Mouse (Mus musculus) spleen, adult 18-20 months (tissue): ENCODE measurements at regions not wholly inside any gene's neighbourhood (a gene's known extent, or its start where the extent isn't known, plus 50 kb on each side); places are given as distances from the start of the nearest gene placed in this dataset.
"Not testable (repeated sequence)": the region's sequence is repeated elsewhere in the genome, so short reads cannot be mapped to it uniquely, and the experiment has no call there.

Experiments used
- DNase-seq, 2 experiments: peaks; one replicate each; pipeline ENCODE4 v3.0.0; 2022; ENCODE audit warnings: mixed read lengths in 2 of 2

DNA sequence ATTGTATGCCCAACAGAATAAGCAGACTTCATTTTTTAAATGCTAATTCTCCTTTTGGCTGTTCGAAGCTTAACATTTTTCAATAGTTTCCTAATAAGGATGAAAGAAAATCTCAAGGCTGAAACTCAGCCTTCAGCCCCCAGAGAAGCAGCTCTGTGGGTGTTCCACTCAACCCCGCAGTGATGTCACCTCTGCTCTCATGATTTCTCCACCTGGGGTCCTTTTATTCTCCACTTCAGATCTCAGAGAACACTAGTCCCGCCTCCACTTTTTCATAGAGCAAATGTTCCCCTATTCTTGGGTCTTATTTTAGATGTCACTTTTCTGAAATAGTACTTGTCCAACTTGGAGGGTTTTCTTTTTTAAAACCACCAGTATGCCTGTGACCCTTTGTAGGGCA is 567.3 kb downstream of the Cntn3 start:
- DNase-seq, result no peak

DNA sequence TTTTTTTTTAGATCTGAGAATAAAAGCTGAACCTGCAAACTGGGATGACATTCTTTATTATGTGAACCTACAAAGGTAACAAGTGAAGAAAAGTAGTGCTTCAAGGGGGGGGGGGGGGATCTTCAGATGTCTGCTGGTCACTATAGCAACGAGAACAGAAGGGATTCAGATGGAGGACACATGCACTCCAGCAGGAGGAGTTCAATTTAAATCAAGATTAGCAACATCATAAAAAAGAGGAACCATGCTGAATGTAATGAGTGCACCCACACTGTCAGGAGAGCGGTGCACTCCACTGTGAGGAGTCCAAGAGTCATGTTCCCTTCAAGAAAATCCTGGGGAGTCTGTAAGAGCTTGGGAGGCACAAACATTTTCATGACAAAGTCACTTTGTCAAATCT is 574.7 kb downstream of the Cntn3 start:
- DNase-seq, result no peak

DNA sequence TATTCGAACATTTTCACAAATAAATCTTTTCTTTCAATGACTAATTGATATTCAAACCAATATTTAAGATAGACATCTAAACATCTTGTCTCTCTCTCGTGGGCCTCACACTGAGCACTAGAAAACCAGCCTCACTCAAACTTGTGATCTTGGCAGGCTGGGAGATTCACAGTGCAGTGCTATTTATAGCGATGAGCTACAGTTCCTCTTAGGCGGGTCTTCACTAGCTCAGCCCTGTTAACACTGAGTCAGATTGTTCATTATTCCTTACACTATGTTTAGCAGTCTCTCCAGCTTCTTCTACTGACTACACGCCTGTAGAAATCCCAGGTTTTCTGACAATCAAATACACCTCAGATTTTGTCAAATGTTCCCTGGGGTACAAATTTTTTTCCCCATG is 575.3 kb downstream of the Cntn3 start:
- DNase-seq, result no peak

DNA sequence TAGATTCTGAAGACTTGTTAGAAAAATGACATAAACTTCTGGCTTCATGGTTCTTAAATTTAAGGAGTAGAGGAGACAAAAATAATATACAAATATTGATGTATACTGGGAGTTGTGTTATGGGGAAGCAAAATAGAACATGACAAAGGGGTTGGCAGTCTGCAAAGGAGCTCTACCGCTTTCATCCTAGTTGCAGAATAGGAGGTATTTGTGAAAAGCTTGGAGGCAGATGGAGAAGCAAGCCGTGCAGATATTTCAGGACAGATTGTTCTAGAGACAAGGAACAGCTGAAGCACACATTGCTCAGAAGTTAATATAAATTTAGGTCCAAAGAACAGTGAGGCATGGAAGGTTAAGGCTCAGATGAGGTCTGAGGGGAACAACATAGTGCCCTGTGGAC is 580.1 kb downstream of the Cntn3 start:
- no peak for DNase-seq

DNA sequence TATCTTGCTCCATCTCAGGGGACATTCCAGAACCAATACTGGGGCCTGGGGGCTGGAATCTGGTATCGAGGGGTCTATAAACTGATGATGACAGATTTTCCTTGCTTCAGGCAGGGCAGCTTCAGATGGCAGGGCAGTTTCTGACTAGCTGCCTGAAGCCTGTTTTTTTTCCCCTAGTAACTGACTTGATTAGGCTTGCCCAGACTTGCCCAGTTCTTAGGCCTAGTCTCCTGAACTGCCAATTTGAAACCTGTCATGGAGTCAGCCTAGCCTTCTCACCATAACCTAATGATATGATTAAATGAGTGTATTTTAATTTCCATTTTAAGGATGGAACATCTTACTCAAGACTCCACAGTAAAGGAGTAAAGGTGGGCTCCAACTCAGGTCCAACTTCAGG is 591.2 kb downstream of the Cntn3 start:
- no peak for DNase-seq

DNA sequence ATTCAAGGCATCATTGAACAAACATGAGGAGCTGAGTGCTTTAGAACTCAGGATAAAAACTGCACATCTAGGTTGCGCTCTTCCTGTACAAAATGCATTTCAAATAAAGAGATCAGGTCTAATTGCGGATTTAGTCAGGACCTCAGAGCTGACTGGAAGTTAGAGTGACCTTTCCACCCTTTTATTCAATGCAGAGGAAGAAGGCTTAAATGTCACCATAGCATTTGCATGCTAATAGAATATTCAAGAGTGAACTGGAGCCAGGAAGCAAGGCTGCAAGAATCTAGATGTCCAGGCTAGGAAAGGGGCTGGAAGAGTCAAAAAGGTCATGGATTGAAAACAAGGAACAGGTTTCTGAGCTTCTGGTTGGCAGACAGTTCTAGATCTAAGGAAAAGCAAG is 593.7 kb downstream of the Cntn3 start:
- DNase-seq, result no peak

DNA sequence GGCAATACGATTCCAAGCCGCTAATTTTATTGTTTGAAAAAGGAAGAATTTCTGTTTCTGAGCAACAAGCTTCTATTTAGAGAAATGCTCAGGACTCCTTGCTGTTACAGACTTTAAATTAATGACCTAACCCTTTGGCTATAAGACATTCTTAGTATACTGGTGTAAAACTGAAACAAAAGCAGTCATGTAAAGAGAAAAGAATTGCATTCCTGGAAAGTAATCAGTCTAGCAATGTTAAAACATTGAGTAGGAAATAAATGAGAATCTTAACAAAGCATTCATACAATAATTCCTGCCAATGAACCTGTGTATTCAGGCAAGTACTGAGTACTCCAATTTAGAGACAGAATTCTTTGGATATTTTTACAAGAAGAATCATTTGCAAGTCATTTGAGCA is 587.2 kb upstream of the Pdzrn3 start:
- DNase-seq, result no peak

DNA sequence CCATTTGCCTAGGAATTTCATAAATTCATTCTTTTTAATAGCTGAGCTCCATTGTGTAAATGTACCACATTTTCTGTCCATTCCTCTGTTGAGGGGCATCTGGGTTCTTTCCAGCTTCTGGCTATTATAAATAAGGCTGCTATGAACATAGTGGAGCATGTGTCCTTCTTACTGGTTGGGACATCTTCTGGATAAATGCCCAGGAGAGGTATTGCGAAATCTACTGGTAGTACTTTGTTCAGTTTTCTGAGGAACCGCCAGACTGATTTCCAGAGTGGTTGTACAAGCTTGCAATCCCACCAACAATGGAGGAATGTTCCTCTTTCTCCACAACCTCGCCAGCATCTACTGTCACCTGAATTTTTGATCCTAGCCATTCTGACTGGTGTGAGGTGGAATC is 583.8 kb upstream of the Pdzrn3 start:
- DNase-seq, result not testable (repeated sequence)

DNA sequence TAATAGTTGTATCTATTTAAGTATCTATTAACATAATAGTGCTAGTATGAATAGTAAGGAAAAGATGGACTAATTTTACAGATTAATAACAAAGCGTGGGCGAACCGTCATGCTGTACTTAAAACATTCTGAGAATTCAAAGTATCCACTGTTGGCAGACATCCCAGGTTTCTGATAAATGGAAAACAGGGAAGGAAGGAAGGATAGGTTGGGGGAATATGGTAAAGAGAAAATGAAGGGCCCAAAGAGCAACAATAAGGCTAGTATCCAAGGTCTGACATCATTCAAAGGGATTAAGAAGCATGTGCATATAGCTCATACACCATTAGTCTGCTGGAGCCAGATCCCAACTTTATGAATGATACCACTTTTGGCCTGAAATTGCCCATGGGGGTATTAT is 572.0 kb upstream of the Pdzrn3 start:
- no peak for DNase-seq

DNA sequence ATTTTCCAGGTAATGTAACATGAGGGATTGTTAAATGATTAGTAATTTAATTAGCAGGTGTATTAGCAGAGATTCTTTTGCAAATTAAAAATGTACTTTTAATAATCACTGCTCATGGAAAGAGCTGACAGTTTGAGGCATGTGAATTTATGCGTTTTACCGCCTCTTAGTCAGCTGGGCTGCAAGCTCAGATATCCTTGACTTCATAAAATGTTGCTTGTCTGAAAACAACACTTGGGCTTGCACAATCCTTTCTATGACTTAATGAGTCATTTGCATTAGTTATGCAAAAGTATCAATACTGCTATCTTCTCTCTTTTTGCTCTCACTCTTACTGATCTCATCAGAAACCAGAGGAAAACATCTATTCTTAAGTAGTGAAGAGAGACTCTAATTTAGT is 571.3 kb upstream of the Pdzrn3 start:
- DNase-seq, result no peak

DNA sequence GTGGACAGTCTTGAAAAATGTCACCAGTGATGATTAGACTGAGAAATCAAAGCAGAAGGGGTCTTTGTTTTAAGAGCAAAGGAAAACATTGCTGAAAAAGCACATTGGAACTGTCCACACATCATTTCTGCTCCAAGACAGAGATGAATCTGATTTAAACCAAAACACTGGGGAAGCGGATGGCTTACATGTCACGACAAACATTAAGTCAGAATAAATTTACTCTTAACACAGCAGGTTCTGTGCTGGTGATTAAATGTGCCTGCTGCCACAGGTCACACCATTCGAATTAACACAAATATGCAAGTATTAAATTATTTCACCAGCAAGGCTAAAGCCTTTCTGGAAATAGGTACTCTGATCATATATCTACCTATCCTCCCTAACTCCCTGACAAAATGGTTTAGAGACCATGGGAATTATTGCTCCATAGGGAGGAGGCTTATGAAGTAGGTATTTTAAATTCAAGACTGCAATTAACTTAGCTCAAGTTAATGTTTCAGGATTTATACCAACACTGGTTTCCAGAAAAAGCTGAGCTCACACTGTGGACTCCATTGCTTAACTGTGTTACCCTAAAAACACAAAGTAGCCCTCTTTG is 562.7 kb upstream of the Pdzrn3 start:
- DNase-seq, result no peak

DNA sequence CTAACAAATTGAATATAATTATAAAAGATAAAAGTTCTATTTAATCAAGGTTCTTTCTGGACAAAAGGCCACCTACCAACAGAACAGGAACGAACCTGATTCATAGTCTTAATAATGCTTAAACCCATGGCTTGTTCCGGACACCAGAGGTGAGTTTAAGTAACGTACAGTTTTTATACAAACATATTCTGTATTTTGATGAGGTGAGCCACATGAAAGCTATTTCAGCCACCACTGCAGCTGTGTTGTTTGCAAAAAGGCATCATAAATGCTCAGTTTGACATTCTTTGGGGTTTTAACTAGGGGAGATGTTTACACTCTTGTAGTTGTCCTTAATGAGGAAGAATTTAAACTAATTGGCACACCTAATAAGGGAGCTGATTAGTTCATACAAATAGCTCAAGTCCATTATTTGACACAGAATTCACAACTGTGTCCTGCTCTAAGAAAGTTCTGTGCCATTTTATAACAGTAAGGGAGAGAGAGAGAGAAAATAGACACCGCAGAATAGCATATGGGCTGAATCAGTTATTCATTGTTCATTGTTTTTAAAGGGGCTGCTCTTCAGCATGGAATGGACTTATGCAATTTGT is 560.8 kb upstream of the Pdzrn3 start:
- DNase-seq, result no peak

DNA sequence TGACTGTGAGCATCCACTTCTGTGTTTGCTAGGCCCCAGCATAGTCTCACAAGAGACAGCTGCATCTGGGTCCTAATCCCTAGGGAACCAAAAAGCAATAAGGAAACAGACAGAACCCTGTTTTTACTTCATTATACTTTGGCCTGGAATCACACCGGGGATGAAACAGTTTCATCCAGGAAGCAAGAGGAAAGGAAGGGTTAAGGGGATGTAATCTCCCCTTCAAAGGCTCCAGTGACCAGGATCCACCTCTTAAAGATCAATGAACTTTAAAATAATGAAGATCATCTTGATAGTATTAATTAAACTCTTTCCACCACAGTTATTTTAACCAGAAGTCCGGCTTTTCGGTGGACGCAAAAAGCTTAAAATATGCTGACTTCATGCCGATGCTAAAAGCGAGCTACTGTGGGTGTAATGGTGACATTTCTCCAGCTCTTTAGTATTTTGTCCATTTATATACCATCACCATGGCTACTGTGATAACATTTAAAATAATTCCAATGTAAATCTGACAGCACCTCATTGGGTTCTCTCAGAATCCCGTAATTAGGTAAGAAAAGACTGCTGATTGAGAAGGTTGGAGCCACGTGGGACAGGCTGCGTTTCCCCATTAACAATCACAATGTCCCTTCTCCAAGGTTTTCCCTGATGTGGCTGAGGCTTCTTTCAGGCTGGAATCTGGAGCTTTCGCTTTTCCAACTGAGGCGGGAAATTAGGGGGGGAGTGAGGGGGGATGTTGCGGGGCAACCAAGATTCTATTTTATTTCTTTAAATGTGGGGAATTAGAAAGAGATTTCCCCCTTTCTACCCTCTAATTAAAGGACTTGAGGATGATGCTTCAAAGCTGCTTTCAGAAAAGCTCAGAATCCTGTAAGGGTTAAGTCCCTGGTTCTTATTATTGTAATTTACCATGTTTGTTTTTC is 560.0 kb upstream of the Pdzrn3 start:
- DNase-seq, result no peak

DNA sequence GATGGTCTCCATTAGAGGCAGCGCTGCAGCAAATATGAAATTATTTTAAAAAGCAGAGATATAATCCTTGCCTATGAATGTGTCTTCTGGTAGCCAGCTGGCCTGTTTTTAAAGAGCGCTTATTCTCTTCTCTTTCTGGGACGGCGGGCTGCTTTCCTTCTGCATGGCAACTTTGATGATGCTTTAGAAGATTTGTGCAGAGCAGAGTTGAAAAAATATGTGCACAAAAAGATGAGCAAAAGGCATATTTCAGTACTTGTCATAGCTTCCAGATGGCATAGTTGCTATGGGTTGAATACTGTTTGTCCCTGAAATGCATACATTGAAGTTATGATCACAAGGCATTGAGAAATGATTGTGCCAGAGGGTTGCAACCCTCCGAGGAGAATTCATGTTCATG is 554.1 kb upstream of the Pdzrn3 start:
- no peak for DNase-seq

DNA sequence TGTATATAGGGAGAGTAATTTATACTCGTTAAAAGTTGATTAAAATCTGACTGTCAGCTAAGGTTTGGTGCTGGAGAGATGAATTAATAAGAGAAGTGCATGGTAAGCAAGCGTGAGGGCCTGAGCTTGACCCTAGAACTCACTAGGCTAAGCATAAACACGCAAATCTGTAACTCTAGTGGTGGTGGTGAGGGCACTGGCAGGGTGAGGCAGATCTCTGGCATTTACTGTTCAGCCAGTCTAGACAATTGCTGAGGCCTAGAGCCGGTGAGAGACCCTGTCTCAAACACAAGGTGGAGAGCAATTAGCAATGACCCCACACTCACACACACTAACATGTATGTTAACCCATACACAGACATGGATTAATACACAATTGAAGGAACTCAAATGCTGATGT is 544.0 kb upstream of the Pdzrn3 start:
- no peak for DNase-seq

DNA sequence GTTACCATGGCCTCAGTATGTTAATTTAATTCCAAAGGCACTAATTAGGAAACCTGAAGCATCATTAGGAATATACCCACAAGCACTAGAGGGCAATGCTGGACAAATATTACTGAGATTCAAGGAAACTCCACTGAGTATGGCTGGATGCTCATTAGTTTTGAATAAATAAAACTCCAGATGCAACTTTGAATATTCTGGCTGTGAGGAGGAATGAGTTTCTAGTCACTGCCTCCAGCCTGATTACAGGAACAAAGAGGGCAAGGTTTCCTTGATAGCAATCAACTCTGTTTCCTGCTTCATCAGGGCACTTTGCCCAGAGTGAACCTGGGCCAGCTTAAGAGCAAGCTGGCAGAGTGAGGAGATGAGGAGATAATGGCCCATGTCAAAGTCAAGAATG is 543.5 kb upstream of the Pdzrn3 start:
- DNase-seq, result no peak

DNA sequence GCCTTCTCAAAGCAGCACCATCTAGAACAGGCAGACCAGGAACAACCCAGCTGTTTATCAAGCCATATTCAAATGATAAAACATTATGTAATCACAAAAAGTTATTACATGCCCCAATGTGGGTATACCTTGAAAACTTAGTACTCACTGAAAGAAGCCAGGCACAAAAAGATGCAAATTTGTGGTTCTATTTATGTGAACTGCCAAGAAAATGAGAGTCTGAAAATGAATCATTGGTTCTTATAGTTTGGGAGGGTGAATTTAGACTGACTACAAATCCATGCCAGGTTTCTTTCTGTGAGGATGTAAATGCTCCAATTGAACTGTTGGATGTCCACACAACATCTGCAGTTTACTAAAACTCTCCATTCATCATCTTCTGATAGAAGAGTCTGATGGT is 541.2 kb upstream of the Pdzrn3 start:
- DNase-seq, result no peak

DNA sequence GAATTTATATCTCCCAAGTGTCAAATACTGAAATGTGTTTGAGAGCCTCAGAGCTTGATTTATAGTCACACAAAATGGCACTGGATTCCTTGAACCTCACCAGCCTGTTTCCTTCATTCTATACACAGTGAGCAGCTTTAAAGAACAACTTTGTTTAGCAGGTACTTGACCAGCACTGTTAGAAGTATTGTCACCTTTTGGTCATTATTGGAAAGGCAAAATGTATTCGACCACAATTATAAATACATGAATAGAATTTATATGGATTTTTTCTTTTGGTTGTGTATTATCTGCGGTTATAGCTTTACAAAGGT is 527.3 kb upstream of the Pdzrn3 start:
- no peak for DNase-seq

DNA sequence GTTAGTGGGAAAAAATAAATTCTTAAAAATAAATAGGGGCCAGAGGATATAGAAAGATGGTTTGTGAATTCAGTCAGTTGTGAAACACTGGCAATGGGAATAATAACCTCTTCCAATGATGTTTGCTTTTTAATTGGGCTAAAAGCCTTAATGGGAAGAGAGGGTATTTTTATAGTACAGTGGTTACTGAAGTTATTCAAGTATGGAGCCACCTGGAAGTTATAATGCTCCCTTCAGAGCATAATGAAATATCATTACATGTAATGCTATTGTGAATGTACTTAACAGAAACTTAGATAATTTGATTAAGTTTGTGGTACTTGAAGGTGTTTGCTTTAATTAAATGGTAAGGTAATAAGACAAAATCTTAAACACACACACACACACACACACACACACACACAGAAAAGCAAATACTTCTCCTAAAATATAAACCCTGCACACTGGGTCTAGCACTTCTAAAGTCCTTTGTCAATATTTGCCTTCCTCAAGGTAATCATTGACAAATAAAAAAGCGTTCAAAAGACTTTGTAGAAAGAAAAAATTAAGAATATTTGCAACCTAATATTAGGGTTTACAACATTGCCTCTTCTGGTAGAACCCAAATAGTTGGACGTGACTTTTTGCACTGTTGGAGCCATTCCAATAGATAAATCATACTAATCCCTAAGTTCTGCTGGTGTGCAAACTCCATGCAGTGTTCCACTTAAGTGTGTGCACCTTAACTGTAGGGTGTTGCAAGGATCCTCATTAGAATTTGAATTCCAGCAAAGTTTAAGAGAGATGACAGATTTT is 526.7 kb upstream of the Pdzrn3 start:
- DNase-seq, result no peak

DNA sequence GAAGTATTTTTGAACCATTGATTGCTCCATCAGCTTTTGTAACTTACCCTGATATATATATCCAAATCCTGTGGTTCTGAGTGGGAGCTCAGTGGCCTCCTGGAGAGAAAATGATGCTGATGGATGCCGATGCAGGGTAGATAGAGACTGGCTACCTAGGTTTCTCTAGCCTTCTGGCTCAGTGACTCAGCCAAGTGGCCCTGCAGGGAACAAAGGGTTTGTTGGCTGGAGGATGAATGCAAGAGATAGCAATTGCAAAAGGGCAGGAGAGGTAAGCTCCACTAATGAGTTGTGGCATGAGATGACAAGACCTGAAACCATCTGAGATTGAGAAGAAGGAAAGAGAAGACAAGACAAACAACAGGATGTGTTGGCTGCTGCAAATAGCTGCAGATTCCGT is 524.6 kb upstream of the Pdzrn3 start:
- no peak for DNase-seq

DNA sequence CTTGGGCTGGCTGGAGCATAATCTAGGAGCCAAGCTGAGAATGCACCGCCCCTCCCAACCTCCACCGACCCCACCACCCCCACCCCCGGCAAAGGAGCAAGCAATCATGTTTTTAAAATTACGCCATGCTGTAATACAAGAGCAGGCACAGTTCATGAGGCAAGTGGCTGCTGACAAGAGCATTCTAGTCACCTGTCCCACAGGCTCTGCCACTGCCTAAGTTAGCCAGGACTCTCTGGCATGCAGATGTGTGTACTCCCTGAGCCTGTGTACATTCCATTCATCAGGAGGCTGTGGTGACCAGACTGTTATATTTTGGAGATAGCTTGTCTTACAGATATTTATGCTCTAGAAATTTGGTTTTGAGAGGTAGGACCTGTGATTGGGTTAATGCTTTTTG is 520.8 kb upstream of the Pdzrn3 start:
- DNase-seq, result no peak

DNA sequence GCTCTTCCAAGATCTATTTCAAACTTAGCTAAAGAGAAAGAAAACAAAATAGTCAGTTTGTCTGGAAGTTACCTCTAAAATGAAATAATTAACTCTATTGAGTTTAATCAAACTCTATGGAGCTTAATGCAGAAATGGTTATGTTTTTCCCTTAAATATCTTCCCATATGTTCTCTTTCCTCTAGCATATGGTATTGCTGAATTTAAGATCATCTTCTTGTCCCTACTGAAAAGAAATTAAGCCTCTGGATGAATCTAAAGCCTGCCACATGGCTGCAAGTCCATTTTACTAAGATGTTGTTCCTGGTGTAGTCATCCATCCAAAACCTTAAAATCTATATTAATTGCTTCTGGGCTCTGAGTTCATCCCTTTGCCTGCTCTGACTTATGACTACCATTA is 513.0 kb upstream of the Pdzrn3 start:
- no peak for DNase-seq

DNA sequence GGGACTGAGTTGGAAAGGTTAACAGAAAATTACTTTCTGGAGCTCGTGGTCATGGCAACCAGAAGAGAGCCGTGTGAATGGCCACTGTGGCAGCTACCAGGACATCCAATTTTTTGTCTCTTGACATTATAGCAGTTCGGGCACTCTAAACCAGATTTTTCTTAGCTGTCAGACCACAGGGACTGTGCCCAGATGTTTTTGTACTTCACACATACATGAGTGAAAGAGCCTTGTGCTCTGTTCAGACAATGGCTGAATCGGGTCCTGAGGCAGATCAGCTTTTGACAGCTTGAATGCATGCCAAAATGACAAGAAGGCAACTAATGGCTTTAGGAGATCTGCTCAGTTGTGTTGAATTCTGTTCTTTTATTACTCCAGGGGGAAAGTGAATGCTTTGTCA is 505.2 kb upstream of the Pdzrn3 start:
- DNase-seq, result no peak

DNA sequence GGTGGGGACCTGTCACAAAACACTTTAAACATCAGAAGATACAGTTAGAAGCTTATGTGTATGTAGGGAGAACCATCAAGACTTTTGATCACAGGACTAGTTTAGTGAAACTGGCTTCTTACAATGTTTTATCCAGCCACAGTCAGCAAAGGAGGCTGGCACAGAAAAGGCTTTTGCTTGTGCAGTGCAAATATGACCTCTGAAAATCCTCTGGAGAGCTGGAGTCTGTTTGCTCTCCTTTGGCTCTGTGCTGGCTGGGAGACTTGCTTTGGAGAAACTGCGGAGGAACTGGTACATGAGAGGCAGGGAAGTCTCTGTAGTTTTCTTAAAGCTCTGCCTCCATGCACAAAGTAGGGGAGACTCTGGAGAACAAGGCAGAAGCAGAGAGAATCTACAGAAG is 497.2 kb upstream of the Pdzrn3 start:
- DNase-seq, result no peak
